Mouse (Mus musculus) kidney, postnatal 14 days (tissue): ENCODE data around the gene S100g.

ENCODE experiments used
- DNase-seq: peaks from one replicate; pipeline ENCODE4 v3.0.0; 2022; ENCODE audit warnings: mixed read lengths

The S100g gene

DNA sequence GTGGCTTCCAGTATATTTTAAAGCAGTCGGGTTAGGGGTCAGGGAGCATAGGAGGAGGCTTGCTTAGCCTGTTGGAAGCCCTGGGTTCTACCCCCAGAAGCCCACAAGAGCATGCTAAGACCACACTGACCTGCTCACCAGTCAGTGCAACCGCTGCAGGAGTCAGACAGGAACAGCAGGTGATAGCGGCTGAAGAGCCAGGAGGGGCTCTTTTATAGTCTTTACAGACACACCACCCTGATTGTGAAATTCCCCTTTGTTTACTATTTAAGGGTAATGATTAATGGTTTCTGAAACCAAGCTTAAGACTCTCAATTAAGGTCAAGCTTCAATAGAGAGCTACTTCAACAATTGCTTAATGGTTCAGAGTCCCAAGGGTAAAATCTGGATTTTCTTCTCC is at the start of gene S100g:
TSS of gene S100g (minus strand) at position 217 of the 400 bp plus-strand sequence.
- peak; percentile 16 for DNase-seq

DNA sequence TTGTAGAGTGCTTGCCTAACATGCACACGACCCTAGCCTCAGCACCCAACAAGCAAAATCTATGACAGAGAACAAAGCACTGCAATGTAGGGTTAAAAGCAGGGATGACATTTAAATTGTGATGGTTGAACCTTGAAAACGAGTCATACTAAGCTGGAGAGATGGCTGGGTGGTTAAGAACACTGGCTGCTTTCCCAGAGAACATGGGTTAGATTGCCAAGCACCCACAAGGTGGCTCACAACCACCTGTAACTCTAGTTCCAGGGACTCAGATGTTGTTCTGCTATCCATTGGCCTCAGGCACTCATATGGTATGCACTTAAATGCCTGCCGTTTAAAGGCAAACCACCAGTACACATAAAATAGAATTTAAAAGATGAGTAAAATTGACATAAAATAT is 27.7 kb upstream of the S100g start:
- no peak for DNase-seq

DNA sequence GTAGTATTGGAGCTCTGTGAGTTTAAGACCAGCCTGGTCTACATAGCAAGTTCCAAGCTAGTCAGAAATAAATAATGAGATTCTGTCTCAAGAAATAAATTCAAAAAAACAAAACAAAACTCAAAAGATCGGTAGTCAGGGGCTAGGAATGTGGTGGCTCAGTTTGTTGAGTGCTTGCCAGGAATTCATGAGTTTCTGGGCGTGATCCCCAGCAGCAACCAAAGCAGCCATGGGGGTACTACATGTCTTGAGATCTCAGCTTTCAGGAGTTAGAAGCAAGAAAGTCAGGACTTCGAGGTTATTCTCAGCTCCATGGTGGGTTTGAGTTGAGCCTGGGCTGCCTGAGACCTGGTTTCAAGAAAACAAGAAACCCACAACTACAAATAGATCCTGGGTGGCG is 27.0 kb upstream of the S100g start:
- no peak for DNase-seq

DNA sequence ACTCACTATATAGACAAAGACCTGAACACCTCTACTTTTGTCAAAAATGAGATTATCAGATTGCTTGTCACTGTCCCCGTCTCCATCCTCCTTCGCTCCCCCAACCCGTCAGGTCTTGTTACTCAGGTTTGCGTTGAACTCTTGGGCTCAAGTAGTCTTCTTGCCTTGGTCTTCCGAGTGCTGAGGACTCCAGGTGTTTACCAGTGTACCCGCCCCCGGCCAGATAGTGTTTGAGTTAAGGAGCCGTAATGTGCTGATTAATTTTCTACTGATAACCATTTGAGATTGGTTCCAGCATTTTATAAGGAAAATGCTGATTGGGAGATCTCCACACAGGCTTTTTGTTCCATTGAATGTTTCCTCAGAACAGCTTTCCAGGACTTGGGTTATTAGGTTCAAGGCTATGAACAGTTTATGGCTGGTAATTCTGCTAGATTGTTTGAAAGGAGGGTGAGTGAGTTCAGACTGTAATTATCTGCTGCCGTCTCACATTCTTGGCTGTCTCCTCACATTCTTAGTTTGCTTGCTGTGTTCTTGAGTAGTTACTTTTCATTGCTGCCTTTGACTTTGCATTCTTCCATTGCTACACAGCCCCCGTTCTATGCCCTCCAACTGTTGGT is 22.6 kb upstream of the S100g start:
- no peak for DNase-seq

DNA sequence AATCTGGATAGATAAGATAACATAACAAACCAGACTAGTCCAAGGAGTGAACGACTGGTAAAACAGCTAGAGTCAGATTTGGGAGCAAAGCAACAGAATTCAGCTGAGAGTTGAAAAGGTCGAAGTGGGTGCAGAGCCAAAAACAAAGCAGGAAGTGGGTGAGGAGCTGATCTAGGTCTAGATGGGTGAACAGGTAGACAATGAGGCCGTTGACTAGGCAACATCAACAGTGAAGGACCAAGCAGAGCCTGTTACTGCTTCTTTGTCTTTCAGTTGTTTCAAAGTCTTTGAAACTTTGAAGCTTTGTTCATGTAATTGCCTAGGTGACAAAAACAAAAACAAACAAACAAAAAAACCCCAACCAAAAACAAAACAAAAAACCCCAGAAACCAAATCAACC is 11.8 kb upstream of the S100g start:
- no peak for DNase-seq

DNA sequence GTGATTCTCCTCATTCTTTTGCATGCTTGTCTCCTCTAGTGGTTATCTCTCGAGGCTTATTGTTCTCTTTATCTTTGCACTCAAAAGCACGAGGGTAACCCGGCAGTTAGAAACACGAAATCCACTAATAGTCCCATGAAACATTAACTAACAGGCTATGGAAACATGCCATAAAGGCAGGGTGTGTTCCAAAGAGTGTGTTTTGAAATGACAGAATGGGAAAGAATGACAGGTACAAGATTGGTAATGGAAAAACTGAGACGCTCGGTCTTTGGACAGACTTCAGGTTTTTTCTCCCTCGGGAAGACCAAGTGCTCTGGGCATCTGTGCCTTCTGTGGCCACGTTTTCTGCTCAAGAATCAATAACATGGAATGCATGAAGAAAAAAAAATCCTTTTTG is 3.1 kb upstream of the S100g start:
- peak; percentile 22 for DNase-seq

DNA sequence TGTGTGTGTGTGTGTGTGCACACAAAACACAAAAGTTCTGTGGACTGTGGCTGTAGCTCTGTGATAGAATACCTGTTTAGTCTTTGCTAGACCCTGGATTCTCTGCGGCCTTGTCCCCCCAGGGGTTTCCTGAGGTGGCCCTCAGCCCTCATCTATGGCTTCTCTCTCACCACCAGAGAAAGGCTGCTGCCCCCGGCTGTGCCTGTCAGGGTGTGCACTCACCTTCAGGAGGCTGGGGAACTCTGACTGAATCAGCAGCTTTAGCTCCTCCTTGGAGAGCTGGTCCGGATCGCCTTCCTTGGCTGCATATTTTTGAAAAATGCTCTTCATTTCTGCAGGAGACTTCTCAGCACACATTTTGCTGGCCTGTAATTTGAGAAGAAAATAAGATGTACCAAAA is 559 bp downstream of the S100g start:
- no peak for DNase-seq

DNA sequence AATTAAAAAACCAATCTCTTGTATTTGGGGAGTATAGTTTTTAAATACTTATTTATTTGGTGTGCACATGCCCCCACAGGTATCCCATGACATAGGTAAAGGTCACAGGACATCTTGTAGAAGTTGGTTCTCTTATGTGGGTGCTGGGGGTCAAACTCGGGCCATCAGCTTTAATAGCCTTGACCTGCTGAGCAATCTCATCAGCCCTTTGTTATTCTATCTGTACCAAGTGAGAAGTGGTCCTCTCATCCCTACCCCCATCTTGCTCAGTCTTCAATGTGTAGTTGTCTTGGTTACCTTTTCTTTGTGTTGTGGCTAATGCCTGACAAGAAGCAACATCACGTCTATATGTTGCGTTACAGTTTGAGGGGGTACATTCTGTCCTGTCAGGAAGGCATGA is 6.5 kb downstream of the S100g start:
- no peak for DNase-seq

DNA sequence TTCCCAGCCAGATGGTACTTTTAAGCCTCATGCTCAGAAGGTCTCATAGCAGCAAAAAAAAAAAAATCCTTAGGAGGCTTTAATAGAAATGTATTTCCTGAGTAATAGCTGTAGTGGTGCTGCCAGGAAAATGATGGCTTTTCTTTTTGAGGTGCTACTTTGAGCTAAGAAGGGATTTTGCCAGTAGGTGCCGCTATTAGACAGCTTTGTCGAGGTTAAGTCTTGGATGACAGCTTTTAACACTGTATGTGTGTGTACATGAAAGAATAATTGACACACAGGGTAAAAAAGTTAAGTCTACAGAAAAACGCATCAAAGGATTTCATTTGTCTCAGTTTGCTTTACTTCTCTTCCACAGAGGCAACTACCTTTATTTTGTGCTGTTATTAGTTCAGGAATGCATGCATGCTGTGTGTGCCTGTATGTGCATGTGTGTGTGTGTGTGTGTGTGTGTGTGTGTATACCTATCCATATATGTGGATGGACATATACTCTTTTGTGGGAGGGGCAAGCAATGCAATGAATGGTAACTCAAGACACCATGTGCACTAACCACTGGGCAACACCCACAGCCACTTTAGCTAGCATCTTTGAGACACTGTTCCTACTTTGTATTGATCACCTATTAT is 14.5 kb downstream of the S100g start:
- peak; percentile 50 for DNase-seq

DNA sequence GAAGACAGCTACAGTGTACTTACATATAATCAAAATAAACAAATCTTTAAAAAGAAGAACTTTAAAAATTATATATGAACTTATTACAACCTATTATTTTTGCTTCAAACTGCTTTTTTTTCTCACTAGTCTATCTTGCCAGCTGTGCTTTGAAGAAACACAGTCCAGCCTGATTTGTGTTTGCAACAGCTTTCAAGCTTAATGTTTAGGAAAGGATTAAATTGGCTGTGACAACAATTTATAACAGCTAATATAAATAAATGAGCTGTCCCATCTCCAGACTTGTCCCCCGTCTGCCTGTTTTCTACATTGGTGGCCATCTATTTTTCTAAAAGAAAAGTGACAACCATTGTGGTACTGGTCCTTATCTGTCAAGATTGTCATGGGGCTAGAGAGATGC is 22.4 kb downstream of the S100g start:
- no peak for DNase-seq

DNA sequence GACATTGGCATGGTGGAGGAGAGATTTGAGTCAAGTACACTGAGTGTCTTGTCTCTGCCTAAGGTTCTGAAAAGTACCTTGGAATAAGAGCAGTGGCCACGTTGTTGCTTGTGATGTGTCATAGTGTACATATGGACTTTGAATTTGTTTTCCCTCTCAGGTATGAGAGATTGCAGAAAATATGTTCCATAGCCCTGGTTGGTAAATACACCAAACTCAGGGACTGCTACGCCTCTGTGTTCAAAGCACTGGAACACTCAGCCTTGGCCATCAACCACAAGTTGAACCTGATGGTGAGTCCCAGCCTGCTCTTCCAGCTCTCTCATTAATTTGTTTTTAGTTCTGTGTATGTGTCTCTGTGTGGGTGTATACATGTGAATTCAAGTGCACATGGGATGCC is 32.9 kb downstream of the S100g start:
- no peak for DNase-seq

DNA sequence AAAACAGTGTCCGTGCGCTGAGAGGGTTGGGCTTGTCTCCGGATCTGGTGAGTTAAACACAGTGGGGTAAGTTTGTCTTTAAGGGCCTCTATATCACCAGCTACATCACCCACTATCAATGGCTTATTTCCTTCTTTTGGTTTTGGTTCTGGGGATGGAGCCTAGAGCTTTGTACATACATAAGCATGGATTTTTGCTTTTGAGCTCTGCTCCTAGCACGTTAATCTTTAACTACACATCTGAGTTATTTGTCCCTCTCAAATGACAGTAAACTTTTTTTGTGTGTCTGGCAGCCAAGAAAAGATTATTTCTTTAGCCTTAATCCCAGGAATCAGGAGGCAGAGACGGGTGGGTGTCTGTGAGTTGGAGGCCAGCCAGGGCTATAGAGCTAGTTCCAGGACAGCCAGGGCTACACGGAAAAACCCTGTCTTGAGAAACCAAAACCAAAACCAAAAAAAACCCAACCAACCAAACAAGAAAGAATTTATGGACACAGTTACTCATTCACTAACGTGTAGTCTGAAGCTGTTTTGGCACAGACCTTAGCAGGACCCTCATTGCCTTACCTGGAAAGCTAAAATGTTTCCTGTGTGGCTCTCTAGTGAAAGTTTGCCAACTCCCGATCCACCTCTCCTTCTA is 42.8 kb downstream of the S100g start:
- peak; percentile 23 for DNase-seq

DNA sequence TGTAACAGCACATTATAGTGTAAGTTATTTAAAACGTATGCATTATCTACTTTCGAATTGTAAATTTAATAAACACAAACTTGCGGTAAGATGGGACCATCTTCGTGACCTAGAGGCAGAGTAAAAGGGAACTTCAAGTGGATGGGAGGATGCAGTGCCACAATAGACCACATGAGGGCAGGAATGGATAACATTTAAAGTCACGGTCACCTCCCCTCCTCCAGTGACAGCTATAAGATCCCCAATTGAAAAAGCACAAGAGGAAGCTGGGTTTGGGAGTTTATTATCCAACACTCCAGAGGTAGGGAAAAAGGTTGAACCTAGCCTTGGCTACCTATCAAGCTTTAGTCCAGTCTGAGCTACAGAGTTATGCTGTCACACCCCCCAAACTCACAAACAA is 48.7 kb downstream of the S100g start:
- DNase-seq, result peak; percentile 61

DNA sequence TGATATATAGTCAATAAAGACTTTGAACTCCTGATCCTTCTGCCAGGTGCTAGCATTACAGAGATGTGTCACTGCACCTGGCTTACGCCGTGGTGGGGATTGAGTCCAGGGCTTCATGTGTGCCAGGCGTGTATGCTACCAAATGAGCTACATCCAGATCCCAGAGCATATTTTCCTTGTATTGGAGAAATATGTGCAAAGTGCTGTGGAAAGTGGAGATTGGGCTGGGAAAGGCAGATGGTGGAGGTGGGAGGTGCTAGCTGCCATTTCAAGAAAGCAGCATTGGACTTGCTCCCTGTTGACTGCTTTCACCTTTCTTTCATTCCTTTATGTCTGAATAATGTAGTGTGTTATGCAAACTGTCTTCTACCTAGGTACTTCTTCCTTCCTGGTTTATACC is 50.7 kb downstream of the S100g start:
- no peak for DNase-seq
